Mouse (Mus musculus) kidney, adult 8-10 months (tissue): ENCODE data around the gene Slc25a24.

Source experiments
- DNase-seq, 2 experiments: peaks; one replicate each; pipeline ENCODE4 v3.0.0; 2022

Slc25a24 gene

DNA sequence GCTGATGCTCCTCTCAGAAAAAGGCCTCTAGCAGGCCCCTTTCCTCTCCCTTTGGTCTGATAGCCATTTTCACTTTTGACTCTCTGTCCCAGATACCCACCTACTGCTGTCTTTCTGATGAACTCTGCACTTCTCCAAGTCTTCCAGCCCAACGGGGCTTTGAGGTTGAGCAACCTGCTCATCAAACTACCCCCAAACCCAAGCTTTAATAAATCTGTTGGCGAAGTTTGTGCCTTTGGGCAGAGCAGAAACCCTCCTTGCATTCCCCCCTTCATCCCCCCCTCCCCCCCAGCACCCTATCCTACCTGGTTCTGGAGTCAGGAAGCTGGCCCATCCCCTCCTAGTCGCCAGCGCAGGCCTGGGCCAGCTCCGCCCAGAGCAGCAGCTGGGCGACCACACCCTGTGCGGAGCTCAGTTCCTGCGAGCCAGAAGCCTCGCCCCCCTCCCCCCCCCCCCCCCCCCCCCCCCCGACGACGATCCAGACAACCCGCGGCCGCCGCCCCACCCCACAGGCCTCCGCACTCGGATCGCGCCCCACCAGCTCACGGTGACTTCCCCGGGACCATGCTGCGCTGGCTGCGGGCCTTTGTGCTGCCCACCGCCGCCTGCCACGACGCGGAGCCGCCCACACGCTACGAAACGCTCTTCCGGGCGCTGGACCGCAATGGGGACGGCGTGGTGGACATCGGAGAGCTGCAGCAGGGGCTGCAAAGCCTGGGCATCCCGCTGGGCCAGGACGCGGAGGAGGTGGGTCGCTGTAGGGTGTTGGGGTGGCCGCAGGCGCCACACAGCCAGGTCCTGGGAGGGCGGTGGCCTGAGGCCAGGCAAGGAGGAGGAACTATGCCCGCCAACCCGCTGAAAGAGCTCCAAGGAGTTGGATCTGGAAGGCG lies at the start of gene Slc25a24:
TSS of gene Slc25a24 (plus strand) at position 509 of the 890 bp plus-strand sequence.
- DNase-seq, result peak; percentile 5 to 9

GRCm38 (mm10) chr3:109080169-109080568 lies 42.8 kb upstream of the Slc25a24 start, which contains the start of gene Slc25a54:
Gene Slc25a54 (plus strand): TSS chr3:109080469.
- no peak for DNase-seq

GRCm38 (mm10) chr3:109084418-109084817 lies 38.5 kb upstream of the Slc25a24 start:
- no peak for DNase-seq

DNA sequence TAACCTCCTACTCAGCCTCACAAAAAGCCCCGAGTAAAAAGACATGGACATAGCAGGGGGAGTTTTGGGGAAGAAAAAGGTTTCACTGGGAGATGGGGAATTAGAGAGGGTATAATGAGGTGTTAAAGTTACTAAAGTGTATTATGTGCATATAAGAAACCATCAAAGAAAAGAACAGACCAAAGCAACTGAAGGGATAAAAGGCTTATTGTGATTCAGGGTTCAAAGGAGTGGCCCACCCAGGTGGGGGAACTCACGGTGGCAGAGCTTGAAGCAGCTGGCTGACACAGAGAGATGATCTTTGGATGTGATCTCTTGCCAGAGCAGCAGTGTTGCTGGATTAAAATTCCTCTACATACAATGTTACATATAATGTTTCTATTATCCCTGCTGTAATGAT lies 34.5 kb upstream of the Slc25a24 start:
- no peak for DNase-seq

GRCm38 (mm10) chr3:109104702-109105101 lies 18.2 kb upstream of the Slc25a24 start:
- DNase-seq, result no peak

DNA sequence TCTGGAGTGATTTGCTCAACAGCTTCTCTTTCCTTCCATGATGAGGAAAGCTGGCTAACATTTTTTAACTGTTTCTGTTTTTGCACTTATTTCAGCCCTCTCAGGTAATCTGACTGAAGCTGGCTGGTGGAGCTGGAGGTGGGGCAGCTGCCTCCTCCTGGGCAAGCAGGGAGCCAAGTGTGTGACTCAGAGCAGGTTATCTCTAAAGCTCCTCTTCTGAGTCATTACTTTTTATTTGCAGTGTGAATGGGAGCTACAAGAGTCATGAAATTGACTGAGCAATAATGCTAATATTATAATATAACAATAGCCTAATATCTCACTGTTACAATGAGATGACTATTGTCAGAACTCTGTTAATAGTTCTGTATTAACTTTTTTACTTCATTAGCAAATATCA lies 5.8 kb upstream of the Slc25a24 start:
- DNase-seq, result no peak

DNA sequence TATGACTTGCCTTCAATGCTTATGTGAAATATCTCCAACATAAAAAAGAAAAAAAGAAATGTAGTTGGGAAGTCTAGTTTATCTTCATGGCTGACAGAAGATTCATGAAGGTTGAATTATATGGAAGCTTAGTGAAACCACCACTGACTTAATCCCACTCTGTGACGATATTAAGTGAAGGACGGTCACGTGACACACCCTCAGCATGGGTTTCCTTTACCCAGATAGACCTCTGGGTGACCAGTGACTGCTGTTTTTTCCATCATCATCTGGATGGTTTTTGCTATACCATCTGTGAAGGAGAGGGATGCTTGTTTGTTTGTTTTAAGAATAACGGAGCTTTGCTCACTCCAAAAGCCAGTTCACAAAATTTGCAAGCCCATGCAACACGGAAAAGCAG lies 3.4 kb upstream of the Slc25a24 start:
- no peak for DNase-seq

DNA sequence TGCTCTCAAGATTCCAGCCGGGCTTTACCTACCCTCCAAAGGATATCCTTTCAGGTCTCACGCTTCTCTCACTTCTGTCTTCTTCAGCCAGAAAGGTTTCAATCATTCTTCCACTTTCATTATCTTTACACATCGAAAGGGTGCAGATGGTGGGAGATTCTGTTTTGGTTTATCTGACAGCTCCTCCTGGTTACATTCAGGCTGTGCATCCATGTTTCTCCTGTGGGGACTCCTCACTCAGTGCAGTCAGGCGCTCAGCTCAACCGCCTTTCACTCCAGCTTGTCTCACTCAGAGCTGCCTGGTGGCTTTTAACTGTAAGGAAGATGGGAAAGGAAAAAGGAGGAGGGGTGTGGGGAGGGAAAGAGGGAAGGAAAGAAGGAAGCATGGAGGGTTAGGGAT lies 3.0 kb upstream of the Slc25a24 start:
- no peak for DNase-seq

GRCm38 (mm10) chr3:109123531-109123981 lies 607 bp downstream of the Slc25a24 start:
- DNase-seq, result peak; percentile 40 to 41

GRCm38 (mm10) chr3:109124091-109124490 lies 1.1 kb downstream of the Slc25a24 start:
- no peak for DNase-seq

DNA sequence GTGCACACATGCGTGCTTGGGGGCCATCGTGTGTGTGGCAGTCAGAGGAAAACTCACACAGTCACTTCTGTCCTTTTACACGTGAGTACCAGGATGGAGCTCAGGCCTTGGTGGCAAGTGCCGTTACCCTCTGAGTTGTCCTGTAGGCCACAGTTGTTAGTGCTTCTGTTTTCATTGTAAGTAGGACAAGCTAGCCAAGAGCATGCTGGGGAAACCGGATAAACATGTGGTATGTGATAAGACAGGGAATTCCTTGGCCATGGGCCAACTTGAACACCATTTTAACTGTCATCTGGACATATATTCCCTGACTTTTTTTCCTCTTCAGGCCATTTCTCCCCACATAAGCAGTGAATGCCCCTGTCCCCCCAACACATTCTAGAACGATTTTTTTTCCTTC lies 2.6 kb downstream of the Slc25a24 start:
- DNase-seq, result no peak

GRCm38 (mm10) chr3:109129768-109130167 lies 6.8 kb downstream of the Slc25a24 start:
- no peak for DNase-seq

- DNase-seq, result no peak
Observed at GRCm38 (mm10) chr3:109132966-109133365, 10.0 kb downstream of the Slc25a24 start.

DNA sequence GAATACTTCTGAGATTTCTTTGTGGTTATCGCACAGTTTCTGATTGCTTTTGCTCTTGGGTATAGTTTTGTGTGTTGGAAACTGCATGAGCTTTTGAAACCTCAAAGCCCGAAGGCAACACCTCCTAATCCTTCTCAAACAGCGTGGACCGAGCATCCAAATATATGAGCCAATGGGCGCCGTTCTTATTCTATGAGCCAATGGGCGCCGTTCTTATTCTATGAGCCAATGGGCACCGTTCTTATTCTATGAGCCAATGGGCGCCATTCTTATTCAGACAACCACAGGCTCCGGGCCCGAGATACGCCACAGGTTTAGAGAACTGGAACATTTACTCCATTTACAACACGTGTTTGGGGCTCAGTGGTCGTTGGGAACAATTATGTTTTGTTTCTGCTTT lies 11.1 kb downstream of the Slc25a24 start:
- DNase-seq, result no peak

DNA sequence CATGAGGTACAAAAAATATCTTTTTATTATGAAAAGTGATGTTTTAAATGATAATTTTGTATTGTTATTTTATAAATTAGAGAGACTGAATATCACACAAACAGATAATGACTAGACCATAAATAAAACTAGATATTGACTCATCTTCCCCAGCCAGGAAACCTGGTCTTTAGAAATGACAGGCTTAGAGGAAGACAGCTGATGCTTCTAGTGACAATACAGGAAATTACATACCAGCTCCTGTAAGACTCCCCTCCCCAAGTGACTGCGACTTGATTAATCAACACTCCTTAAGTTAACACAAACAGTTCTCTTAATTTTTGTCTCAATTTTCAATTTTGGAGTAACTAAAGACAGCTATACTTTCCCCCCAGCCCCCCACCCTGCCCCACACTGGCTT lies 12.4 kb downstream of the Slc25a24 start:
- DNase-seq, result no peak

DNA sequence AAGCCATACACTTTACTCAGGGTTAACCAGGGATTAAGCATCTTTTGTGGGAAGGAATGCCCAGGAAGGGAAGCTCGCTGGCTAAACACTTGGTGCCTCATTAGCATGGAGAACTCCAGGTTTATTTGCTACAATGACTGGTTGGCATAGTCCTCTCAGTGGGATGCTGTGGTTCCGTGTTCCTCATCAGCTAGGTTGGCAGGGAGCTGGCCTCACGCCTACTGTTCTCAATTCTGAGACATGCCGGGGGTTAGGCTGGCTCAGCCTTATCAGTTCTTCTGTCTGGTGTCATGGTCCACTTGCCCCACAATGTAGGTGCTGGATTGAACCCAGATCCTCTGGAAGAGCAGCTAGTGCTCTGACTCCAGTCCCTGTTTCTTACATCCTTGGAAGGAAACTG lies 29.6 kb downstream of the Slc25a24 start:
- DNase-seq, result no peak

DNA sequence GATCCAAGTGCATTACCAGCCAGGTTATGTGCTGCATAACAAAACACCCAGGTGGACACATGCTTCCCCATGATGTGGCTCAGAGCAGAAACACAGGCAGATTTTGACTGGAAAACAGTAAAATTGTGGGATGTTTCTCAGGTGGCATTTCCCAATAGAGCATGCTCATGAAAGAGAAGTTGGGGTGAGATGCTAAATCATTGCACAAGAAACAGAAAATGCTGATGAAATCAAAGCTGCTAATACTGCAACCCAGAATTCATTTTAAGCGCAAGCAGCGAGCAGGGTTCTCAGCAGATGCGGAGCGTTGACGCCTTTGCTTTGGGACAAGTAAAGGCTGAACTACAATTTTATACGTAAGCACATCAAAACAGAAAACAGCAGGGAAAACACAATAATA lies 30.5 kb downstream of the Slc25a24 start:
- DNase-seq, result no peak

GRCm38 (mm10) chr3:109155926-109156669 lies 33.1 kb downstream of the Slc25a24 start:
- DNase-seq, result no peak

GRCm38 (mm10) chr3:109157481-109157880 lies 34.5 kb downstream of the Slc25a24 start:
- DNase-seq, result no peak

DNA sequence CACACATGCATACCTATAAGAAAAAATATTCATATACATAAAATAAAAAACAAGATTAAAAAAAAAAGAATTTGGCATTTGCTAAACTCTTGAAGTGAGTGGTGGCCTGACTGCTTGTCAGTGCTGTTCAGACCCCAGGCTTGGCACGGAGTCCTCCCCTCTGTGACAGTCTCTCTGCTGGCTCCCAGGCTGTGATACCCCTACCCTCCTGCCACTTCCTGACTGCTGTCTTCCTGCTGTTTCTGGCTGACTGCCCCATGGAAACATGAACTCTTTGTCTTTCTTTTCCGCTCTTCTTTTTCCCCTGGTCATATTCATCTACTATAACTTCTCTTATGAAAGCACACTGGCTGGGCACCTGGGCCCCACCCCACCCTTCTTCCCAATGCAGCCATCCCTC lies 41.1 kb downstream of the Slc25a24 start:
- DNase-seq, result no peak

DNA sequence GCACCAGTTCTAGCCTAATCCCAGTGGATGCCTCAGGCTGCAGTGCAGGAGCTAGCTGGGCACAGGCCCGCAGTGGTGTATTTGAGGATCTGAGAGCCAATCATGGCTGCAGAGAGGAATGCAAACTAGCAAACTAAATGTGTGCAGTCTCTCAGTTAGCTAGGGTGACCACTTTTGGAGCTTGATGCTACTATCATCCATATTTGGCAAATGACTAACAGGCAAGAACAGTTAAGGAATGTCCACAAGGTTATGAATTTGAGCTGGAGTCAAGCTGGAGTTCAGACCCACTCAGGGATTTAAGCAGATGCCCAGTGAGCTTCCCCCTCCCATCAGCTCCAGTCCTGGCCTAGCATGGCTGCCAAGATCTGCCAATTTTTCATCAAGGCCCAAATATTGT lies 41.7 kb downstream of the Slc25a24 start:
- no peak for DNase-seq

GRCm38 (mm10) chr3:109165214-109165829 lies 42.4 kb downstream of the Slc25a24 start:
- no peak for DNase-seq

DNA sequence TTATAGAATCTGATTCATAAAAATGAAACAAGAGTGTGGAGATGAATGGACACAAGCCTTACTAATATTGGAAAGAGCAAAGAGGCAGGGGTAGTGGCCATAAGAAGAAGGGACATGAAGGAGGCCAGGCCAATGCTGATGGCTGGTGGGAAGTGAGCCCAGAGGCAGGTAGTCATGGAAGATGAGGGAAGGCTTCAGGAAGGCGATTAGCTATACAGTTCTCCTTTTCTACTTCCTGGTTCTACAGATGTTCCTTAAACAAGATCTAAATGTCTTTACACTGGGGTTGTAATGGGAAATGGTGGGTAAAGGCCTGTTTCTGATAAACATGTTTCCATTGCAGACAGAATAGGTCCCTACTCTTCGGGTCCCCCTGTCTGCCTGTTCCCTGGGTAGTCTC lies 46.2 kb downstream of the Slc25a24 start:
- no peak for DNase-seq
